Mouse (Mus musculus) heart, embryonic 10.5 days (tissue): ENCODE data around the gene Snd1. TPM values are rescaled to one million over a fixed set of nuclear protein-coding genes. Genes with fewer than 3 reads are reported as not detected.

ENCODE experiments used
- DNase-seq: peaks from one replicate; pipeline ENCODE4 v3.0.0-alpha.2; 2017; ENCODE audit warnings: low spot score
- H3K27ac ChIP-seq: fragments of 300-500 bp; sonication (generic); 2 replicates; pipeline ENCODE4 v1.5.1; 2016; ENCODE audit warnings: mild to moderate bottlenecking
- H3K27me3 ChIP-seq: fragments of 300-500 bp; sonication (generic); 2 replicates; pipeline ENCODE4 v1.6.1; 2016; ENCODE audit warnings: mild to moderate bottlenecking; ENCODE audit not compliant: poor library complexity, insufficient read depth, severe bottlenecking
- H3K36me3 ChIP-seq: fragments of 300-500 bp; sonication (generic); 2 replicates; pipeline ENCODE4 v1.6.1; 2016; ENCODE audit warnings: mild to moderate bottlenecking, moderate library complexity
- H3K4me1 ChIP-seq: fragments of 300-500 bp; sonication (generic); 2 replicates; pipeline ENCODE4 v1.6.1; 2016; ENCODE audit warnings: mild to moderate bottlenecking
- H3K4me3 ChIP-seq: fragments of 300-500 bp; sonication (generic); 2 replicates; pipeline ENCODE4 v1.5.1; 2016; ENCODE audit warnings: mild to moderate bottlenecking, moderate library complexity
- H3K9me3 ChIP-seq: fragments of 300-500 bp; sonication (generic); 2 replicates; pipeline ENCODE4 v1.6.1; 2016; ENCODE audit warnings: mild to moderate bottlenecking, moderate library complexity
- WGBS: fragments of 180-500 bp; shearing (Covaris S2); methylation state at CpG from one replicate; pipeline ENCODE4 v1.1.7; 2016; 5-methylcytosine and 5-hydroxymethylcytosine counted together
- polyA plus RNA-seq: library from polyadenylated mRNA; unstranded; fragments of >200 nt; fragmentation: Nextera tagmentation; extraction: Ambion mirVana; gene quantifications from 2 replicates; pipeline ENCODE4 v1.2.1, GENCODE M21; 2016

Gene Snd1
- polyA plus RNA-seq, 1 experiment from 2014 or later = 120 TPM

DNA sequence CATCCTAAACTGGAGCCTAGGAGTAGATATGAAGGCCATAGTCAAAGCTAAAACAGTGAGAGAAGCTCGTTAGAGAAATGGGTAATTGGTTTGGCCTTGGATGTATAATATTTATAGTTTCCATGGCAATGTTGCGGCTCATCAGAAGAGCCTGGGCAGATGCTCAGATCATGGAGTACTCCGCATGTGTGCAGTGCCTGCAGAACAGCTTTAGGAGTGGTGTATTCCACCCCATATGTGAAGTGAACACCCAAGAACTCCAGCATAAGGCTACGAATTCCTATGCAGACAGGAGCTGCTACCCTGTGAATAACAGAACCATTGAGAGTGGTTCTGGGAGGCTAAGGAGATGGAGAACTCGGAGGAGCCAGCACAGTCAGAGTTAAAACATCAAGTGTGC is 272.1 kb downstream of the Snd1 start:
- H3K4me1 ChIP-seq = peaks cover 19% of the 10 kb centered on the region
- WGBS = 91% methylated on average over 5 of the region's 5 CpGs
- DNase-seq = no peak

GRCm38 (mm10) chr6:28747931-28748670 is 273.2 kb downstream of the Snd1 start:
- Histone ChIP-seq H3K4me1 (peaks cover 16% of the 10 kb centered on the region), H3K36me3 (peaks cover 17% of the 10 kb centered on the region), H3K27ac (no peak overlapping the region), H3K9me3 (no peaks in the 10 kb centered on the region), H3K4me3 (no peak overlapping the region), H3K27me3 (no peaks in the 10 kb centered on the region)
- 67% methylated on average over 14 of the region's 14 CpGs for WGBS
- no peak for DNase-seq

More for the DNA sequence above, 272.1 kb downstream of the Snd1 start:
- H3K27me3 ChIP-seq = no peaks in the 10 kb centered on the region
- no peak overlapping the region for H3K4me3 ChIP-seq
- H3K9me3 ChIP-seq = no peaks in the 10 kb centered on the region
- no peak overlapping the region for H3K27ac ChIP-seq
- peaks cover 17% of the 10 kb centered on the region for H3K36me3 ChIP-seq

GRCm38 (mm10) chr6:28749224-28749623 is 274.3 kb downstream of the Snd1 start:
- 80% methylated on average over 3 of the region's 3 CpGs for WGBS
- Histone ChIP-seq H3K27me3 (no peaks in the 10 kb centered on the region), H3K4me1 (peaks cover 10% of the 10 kb centered on the region; the same call in 1 of the 2 replicates), H3K27ac (no peak overlapping the region), H3K4me3 (no peak overlapping the region), H3K36me3 (peaks cover 17% of the 10 kb centered on the region), H3K9me3 (no peaks in the 10 kb centered on the region)
- no peak for DNase-seq

GRCm38 (mm10) chr6:28751186-28751585 is 276.2 kb downstream of the Snd1 start:
- DNase-seq = no peak
- H3K4me1 ChIP-seq = peaks cover 10% of the 10 kb centered on the region
- H3K27me3 ChIP-seq = no peaks in the 10 kb centered on the region
- 81% methylated on average over 3 of the region's 3 CpGs for WGBS
- H3K4me3 ChIP-seq = no peak overlapping the region
- no peak overlapping the region for H3K27ac ChIP-seq
- H3K9me3 ChIP-seq = no peaks in the 10 kb centered on the region
- H3K36me3 ChIP-seq = peaks cover 6% of the 10 kb centered on the region

DNA sequence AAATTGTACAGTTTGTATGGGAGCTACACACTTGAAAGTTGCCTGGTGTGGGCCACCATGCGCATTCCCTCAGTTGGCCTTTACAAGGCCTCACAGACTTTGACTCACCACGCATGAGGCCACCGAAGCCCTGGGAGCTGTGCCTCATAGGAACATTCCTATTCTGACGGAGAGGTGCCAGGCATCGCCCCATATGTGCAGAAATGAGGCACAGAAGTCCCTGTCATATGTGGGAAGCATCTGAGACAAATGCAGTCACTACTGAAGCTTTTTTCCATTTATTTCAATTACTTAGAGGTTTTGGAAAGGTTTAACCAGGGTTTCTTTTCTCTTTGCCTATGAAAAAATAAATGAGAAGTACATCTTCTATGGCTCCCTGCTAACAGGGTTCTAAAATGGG is 278.3 kb downstream of the Snd1 start:
- Histone ChIP-seq H3K27ac (no peak overlapping the region), H3K27me3 (no peaks in the 10 kb centered on the region), H3K36me3 (no peaks in the 10 kb centered on the region), H3K4me1 (peaks cover 10% of the 10 kb centered on the region), H3K4me3 (no peak overlapping the region), H3K9me3 (no peaks in the 10 kb centered on the region)
- 90% methylated on average over 5 of the region's 5 CpGs for WGBS
- no peak for DNase-seq

- no peak overlapping the region for H3K27ac ChIP-seq
- DNase-seq = no peak
- no peaks in the 10 kb centered on the region for H3K9me3 ChIP-seq
- 86% methylated on average over 5 of the region's 5 CpGs for WGBS
- H3K27me3 ChIP-seq = no peaks in the 10 kb centered on the region
- H3K36me3 ChIP-seq = no peaks in the 10 kb centered on the region
- no peak overlapping the region for H3K4me3 ChIP-seq
- peaks cover 6% of the 10 kb centered on the region; the same call in 1 of the 2 replicates for H3K4me1 ChIP-seq
Observed at GRCm38 (mm10) chr6:28753681-28754080, 278.7 kb downstream of the Snd1 start.

- H3K9me3 ChIP-seq = no peaks in the 10 kb centered on the region
- peaks cover 5% of the 10 kb centered on the region; the same call in 1 of the 2 replicates for H3K4me1 ChIP-seq
- WGBS = 91% methylated on average over 6 of the region's 6 CpGs
- H3K36me3 ChIP-seq = no peaks in the 10 kb centered on the region
- DNase-seq = no peak
- H3K4me3 ChIP-seq = no peak overlapping the region
- H3K27ac ChIP-seq = no peak overlapping the region
- no peaks in the 10 kb centered on the region for H3K27me3 ChIP-seq
Observed at GRCm38 (mm10) chr6:28754127-28754898, 279.4 kb downstream of the Snd1 start.

DNA sequence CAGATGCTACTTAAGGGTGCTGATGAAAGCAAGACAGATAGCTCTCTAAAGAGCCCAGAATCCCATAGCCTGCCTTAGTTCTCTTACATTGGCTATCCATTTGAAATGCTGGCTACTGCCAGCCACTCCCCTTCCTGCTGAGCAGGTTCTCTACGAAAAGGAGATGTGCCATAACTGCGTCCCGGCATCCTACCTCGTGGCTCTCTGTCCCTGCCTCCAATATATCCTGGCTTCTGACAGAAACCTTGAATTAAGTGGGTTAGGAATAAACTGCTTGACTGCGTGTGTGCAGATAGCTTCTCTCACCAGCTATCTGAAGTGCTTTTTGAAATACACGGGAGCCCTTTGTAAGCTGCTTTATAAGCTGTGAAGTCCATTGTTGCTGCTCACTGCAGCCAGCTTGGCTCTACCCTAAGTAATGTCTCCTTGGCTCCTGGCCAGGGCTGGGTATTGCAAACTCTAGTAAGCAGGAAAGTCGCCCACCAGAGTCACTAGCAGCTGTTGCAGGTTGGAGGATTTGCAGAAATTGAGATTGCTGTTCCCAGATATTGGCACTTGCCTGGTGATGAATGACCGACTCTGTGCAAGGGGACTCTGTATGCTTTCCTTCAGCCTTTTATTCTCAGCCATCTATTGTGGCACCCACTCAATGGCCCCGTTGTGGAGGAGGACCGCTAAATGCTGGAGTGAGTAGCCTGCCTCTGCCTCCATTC is 281.5 kb downstream of the Snd1 start:
- no peak for DNase-seq
- H3K27ac ChIP-seq = no peak overlapping the region
- peaks cover 21% of the 10 kb centered on the region; the same call in 1 of the 2 replicates for H3K4me1 ChIP-seq
- no peak overlapping the region for H3K4me3 ChIP-seq
- no peaks in the 10 kb centered on the region for H3K9me3 ChIP-seq
- no peaks in the 10 kb centered on the region for H3K36me3 ChIP-seq
- no peaks in the 10 kb centered on the region for H3K27me3 ChIP-seq
- WGBS = 69% methylated on average over 10 of the region's 10 CpGs

- H3K36me3 ChIP-seq = 0 out of 2 replicates have a peak, but pooled peaks cover 2% of the 10 kb centered on the region
- no peaks in the 10 kb centered on the region for H3K9me3 ChIP-seq
- no peak for DNase-seq
- WGBS = 84% methylated on average over 4 of the region's 4 CpGs
- H3K27ac ChIP-seq = no peak overlapping the region
- H3K4me3 ChIP-seq = no peak overlapping the region
- H3K27me3 ChIP-seq = no peaks in the 10 kb centered on the region
- H3K4me1 ChIP-seq = peaks cover 27% of the 10 kb centered on the region; the same call in 1 of the 2 replicates
Observed at GRCm38 (mm10) chr6:28758293-28758692, 283.4 kb downstream of the Snd1 start.

GRCm38 (mm10) chr6:28761728-28762127 is 286.8 kb downstream of the Snd1 start:
- WGBS = 55% methylated on average over 3 of the region's 3 CpGs

GRCm38 (mm10) chr6:28762132-28762775 is 287.3 kb downstream of the Snd1 start:
- H3K36me3 ChIP-seq = 0 out of 2 replicates have a peak, but pooled peaks cover 2% of the 10 kb centered on the region
- peaks cover 24% of the 10 kb centered on the region; the same call in 1 of the 2 replicates for H3K4me1 ChIP-seq
- no peak overlapping the region for H3K4me3 ChIP-seq
- no peaks in the 10 kb centered on the region for H3K9me3 ChIP-seq
- H3K27me3 ChIP-seq = no peaks in the 10 kb centered on the region
- no peak for DNase-seq
- H3K27ac ChIP-seq = no peak overlapping the region
- WGBS = 38% methylated on average over 5 of the region's 5 CpGs

More at GRCm38 (mm10) chr6:28761728-28762127, 286.8 kb downstream of the Snd1 start:
- Histone ChIP-seq H3K36me3 (0 out of 2 replicates have a peak, but pooled peaks cover 2% of the 10 kb centered on the region), H3K27ac (no peak overlapping the region), H3K4me3 (no peak overlapping the region), H3K4me1 (peaks cover 24% of the 10 kb centered on the region; the same call in 1 of the 2 replicates), H3K9me3 (no peaks in the 10 kb centered on the region), H3K27me3 (no peaks in the 10 kb centered on the region)
- no peak for DNase-seq

- Histone ChIP-seq H3K27me3 (no peaks in the 10 kb centered on the region), H3K4me3 (no peak overlapping the region), H3K36me3 (peaks cover 15% of the 10 kb centered on the region), H3K27ac (no peak overlapping the region), H3K9me3 (no peaks in the 10 kb centered on the region), H3K4me1 (0 out of 2 replicates have a peak, but pooled peaks cover 9% of the 10 kb centered on the region)
- WGBS = 63% methylated on average over 3 of the region's 3 CpGs
- no peak for DNase-seq
Observed at GRCm38 (mm10) chr6:28766622-28767021, 291.7 kb downstream of the Snd1 start.
